Mouse (Mus musculus): ENCODE results near the gene Nfkbia. TPM values are rescaled to one million over a fixed set of nuclear protein-coding genes. Genes with fewer than 3 reads are reported as not detected.

Gene Nfkbia
- polyA plus RNA-seq, 1 experiment from 2014 or later, result 61.4 TPM

GRCm38 (mm10) chr12:55474209-55474583 lies 18.3 kb downstream of the Nfkbia start:
- Histone ChIP-seq H3K27ac (no peak overlapping the region), H3K9me3 (replicated peaks) (no peaks in the 10 kb centered on the region)
- 0 out of 2 replicates have a peak, but pooled peaks have one; percentile 3 for ATAC-seq (replicated peaks; ENCODE audit: insufficient number of reproducible peaks, insufficient read depth, low FRiP score, low read depth)

DNA sequence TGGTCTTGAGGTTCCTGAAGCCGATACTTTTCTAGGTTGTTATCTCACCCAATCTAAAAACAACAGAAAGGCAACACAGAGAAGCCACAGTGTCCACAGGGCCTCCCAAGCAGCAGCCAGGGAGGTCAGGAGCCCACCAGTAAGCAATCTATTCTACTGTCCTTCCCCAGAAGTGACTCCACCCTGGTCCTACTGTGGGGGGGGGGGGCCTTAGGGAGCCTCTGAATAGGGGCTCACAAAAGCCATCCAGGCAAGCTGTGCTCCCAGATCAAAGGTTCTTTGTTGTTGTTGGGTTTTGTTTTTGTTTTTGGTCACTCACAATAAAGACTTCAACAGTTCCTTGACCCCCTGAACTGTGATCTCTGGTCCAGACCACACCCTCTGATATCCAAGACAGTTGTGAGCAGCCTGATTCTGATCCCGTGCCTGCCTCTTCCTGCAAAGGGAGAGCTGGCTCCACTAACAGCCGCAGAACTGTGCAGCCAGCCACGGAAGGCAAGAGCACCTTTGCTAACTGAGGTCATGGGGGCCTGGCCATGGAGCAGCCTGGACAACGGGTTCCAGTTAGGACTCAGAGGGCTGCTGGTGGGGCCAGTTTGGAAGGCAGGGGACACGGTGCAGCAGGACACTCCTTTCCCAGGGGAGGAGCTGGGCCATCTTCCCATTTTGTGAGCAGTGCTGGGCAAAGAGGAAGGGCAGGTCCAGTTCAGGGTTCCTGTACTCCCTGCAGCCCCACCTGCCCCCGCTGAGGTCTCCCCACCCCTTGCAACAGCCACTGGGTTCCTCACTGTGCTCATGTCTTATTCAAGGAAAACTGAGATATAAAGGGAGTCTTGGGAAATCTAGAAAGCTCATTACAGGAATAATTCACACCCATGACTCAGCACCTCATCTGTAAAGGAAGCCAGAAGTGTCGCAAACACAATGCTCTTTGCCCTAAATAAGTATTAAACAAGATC lies 18.9 kb downstream of the Nfkbia start:
- Histone ChIP-seq H3K36me3 (no peaks in the 10 kb centered on the region), H3K27me3 (no peaks in the 10 kb centered on the region), H3K9ac (no peak overlapping the region), H3K4me2 (no peak overlapping the region), H3K4me3 (no peak overlapping the region), H3K9me3 (replicated peaks) (no peaks in the 10 kb centered on the region), H3K4me1 (replicated peaks) (peaks cover 15% of the 10 kb centered on the region), H3K27ac (0 out of 2 replicates have a peak overlapping the region, but pooled peaks have one; percentile 20)
- 35% methylated on average over 8 of the region's 8 CpGs for WGBS
- peak; percentile 65 for ATAC-seq (replicated peaks; ENCODE audit: insufficient number of reproducible peaks, insufficient read depth, low FRiP score, low read depth)

More at GRCm38 (mm10) chr12:55474209-55474583, 18.3 kb downstream of the Nfkbia start:
- no peak overlapping the region for H3K9ac ChIP-seq
- H3K4me2 ChIP-seq, result no peak overlapping the region
- H3K4me3 ChIP-seq, result no peak overlapping the region
- H3K36me3 ChIP-seq, result no peaks in the 10 kb centered on the region
- WGBS, result 81% methylated on average over 13 of the region's 13 CpGs
- H3K27me3 ChIP-seq, result no peaks in the 10 kb centered on the region
- peaks cover 13% of the 10 kb centered on the region for H3K4me1 ChIP-seq (replicated peaks)

GRCm38 (mm10) chr12:55471344-55471743 lies 21.1 kb downstream of the Nfkbia start:
- H3K9ac ChIP-seq, result no peak overlapping the region
- H3K27ac ChIP-seq, result no peak overlapping the region
- H3K4me1 ChIP-seq (replicated peaks), result peaks cover 26% of the 10 kb centered on the region
- no peaks in the 10 kb centered on the region for H3K9me3 ChIP-seq (replicated peaks)
- WGBS, result 77% methylated on average over 9 of the region's 9 CpGs
- H3K4me2 ChIP-seq, result no peak overlapping the region
- no peaks in the 10 kb centered on the region for H3K27me3 ChIP-seq
- ATAC-seq (replicated peaks; ENCODE audit: insufficient number of reproducible peaks, insufficient read depth, low FRiP score, low read depth), result no peak
- no peaks in the 10 kb centered on the region for H3K36me3 ChIP-seq
- no peak overlapping the region for H3K4me3 ChIP-seq

DNA sequence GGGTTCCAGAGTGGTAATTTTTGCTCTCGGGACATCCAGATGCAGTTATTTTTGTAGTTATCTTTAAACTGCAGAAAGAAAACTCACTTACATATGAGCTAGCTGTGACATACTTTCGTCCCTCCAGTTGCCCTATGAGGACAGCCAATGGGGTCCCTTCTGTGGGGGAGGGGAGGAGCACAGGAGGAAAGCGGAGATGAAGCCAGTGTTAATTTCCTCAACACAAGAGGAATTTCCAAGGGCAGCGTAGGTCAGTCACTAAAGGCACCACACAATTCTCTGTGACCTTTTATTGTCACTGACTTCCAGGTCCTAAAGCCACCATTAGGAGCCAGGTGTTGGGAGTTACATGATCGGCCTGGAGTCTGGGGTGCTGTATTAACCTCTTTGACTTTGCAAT lies 22.0 kb downstream of the Nfkbia start:
- H3K9me3 ChIP-seq (replicated peaks), result no peaks in the 10 kb centered on the region
- WGBS, result 41% methylated on average over 5 of the region's 5 CpGs
- no peak for ATAC-seq (replicated peaks; ENCODE audit: insufficient number of reproducible peaks, insufficient read depth, low FRiP score, low read depth)

GRCm38 (mm10) chr12:55467331-55468180 lies 24.9 kb downstream of the Nfkbia start:
- no peak overlapping the region for H3K4me3 ChIP-seq
- no peaks in the 10 kb centered on the region for H3K36me3 ChIP-seq
- H3K9me3 ChIP-seq (replicated peaks), result no peaks in the 10 kb centered on the region
- no peak overlapping the region for H3K4me2 ChIP-seq
- H3K9ac ChIP-seq, result no peak overlapping the region
- no peak overlapping the region for H3K27ac ChIP-seq
- ATAC-seq (replicated peaks; ENCODE audit: insufficient number of reproducible peaks, insufficient read depth, low FRiP score, low read depth), result no peak
- no peaks in the 10 kb centered on the region for H3K27me3 ChIP-seq
- WGBS, result 46% methylated on average over 10 of the region's 10 CpGs
- H3K4me1 ChIP-seq (replicated peaks), result peaks cover 41% of the 10 kb centered on the region

More for the DNA sequence above, 22.0 kb downstream of the Nfkbia start:
- Histone ChIP-seq H3K27me3 (no peaks in the 10 kb centered on the region), H3K27ac (no peak overlapping the region), H3K4me1 (replicated peaks) (peaks cover 34% of the 10 kb centered on the region), H3K4me3 (no peak overlapping the region), H3K36me3 (no peaks in the 10 kb centered on the region), H3K4me2 (no peak overlapping the region), H3K9ac (no peak overlapping the region)

- no peak for ATAC-seq (replicated peaks; ENCODE audit: insufficient number of reproducible peaks, insufficient read depth, low FRiP score, low read depth)
Measured at GRCm38 (mm10) chr12:55466816-55467215, 25.6 kb downstream of the Nfkbia start.

DNA sequence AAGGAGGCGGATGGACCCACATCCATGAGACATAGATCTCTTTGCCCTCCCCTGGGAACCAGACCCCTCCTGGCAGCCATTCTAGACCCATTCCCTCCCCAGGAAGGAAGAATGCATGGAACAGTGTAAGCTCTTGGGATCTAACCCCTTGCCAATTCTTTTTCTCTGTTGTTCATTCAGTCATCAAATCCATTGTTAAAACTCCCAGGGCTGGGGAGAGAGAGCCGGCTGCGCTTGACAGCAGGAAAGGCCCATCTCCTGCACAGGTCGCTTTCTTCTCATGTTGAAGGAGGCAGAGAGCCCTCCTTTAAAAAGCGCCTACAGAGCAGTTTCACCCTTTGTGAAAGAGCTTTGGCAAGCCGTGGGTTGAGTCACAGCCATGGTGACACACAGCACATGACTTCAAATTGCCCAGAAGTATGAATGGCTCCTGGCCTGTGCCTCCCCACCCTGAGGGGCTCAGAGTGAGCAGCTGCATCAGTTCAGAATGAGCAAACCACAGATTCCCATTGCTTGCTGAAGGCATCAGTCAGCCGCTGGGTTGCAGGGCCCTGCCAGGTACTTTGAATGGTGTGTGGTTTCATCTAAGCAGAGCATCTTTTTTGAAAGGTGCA lies 26.3 kb downstream of the Nfkbia start:
- WGBS, result 62% methylated on average over 7 of the region's 7 CpGs
- H3K9ac ChIP-seq, result no peak overlapping the region
- peaks cover 46% of the 10 kb centered on the region for H3K4me1 ChIP-seq (replicated peaks)
- peak overlapping the region; percentile 6; the same call in 1 of the 2 replicates for H3K27ac ChIP-seq
- no peaks in the 10 kb centered on the region for H3K27me3 ChIP-seq
- H3K4me3 ChIP-seq, result no peak overlapping the region
- no peak overlapping the region for H3K4me2 ChIP-seq
- 0 out of 2 replicates have a peak, but pooled peaks have one; percentile 14 for ATAC-seq (replicated peaks; ENCODE audit: insufficient number of reproducible peaks, insufficient read depth, low FRiP score, low read depth)
- H3K36me3 ChIP-seq, result no peaks in the 10 kb centered on the region
- H3K9me3 ChIP-seq (replicated peaks), result no peaks in the 10 kb centered on the region

More at GRCm38 (mm10) chr12:55466816-55467215, 25.6 kb downstream of the Nfkbia start:
- no peaks in the 10 kb centered on the region for H3K9me3 ChIP-seq (replicated peaks)
- H3K4me3 ChIP-seq, result no peak overlapping the region
- no peak overlapping the region for H3K9ac ChIP-seq
- H3K4me2 ChIP-seq, result no peak overlapping the region
- H3K36me3 ChIP-seq, result no peaks in the 10 kb centered on the region
- no peaks in the 10 kb centered on the region for H3K27me3 ChIP-seq
- peaks cover 41% of the 10 kb centered on the region for H3K4me1 ChIP-seq (replicated peaks)
- H3K27ac ChIP-seq, result no peak overlapping the region
- WGBS, result 61% methylated on average over 5 of the region's 5 CpGs

DNA sequence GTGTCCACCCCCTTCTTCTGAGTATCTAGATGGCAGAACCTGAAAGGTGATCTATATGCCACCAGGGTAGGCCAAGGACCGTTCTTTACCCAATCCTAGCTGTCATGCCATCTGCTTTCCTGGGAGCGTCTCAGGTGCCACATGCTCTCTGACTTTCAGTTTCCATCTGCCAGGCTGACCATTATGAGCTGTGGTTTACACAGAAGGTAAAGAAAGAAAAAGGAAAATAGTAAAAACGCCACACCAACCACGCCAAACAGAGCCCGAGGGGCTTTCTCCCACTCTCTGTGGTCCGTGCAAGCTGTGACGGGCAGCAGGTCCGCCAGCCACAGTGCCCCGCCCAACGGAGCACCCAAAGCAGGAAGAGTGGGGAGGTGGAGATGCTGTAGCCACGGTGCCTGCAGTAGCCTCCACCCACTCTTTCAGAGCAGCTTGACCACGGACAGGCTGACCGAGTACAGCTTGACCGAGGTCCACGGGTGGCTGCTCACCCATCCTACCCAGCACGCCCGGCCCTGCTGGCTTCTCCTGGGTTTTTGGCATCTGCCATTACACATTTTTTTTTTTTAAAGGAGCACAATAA lies 27.0 kb downstream of the Nfkbia start:
- no peak overlapping the region for H3K4me3 ChIP-seq
- peak overlapping the region; percentile 17 for H3K4me2 ChIP-seq
- peak overlapping the region; percentile 31; the same call in 1 of the 2 replicates for H3K27ac ChIP-seq
- no peaks in the 10 kb centered on the region for H3K36me3 ChIP-seq
- no peaks in the 10 kb centered on the region for H3K9me3 ChIP-seq (replicated peaks)
- no peak for ATAC-seq (replicated peaks; ENCODE audit: insufficient number of reproducible peaks, insufficient read depth, low FRiP score, low read depth)
- 81% methylated on average over 17 of the region's 17 CpGs for WGBS
- peaks cover 52% of the 10 kb centered on the region for H3K4me1 ChIP-seq (replicated peaks)
- H3K27me3 ChIP-seq, result no peaks in the 10 kb centered on the region
- no peak overlapping the region for H3K9ac ChIP-seq

DNA sequence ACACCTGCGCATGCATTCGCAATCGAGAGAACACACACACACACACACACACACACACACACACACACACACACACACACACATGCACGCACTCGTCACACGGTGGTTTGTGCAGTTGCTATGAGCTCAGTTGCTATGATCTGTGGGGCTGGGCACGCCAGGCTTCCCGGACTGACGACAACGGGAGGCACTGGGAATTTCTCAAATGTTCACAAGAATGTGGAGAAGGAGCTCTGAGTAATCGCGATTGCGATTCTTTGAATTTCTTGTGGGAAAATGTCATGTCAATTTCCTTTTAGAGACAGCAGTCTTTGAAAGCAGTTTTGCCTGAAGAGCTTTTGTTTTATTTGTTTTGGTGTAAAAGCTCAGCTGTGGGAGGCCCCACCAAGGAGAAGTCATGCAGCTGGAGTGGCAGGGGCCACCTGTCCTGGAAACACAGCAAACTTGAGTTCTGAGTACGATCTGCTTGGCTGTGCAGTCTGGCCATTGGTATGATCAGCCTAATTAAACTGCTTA lies 27.5 kb downstream of the Nfkbia start:
- H3K9me3 ChIP-seq (replicated peaks), result no peaks in the 10 kb centered on the region
- H3K9ac ChIP-seq, result no peak overlapping the region
- no peak; the same call in 1 of the 2 replicates for ATAC-seq (replicated peaks; ENCODE audit: insufficient number of reproducible peaks, insufficient read depth, low FRiP score, low read depth)
- no peaks in the 10 kb centered on the region for H3K27me3 ChIP-seq
- H3K36me3 ChIP-seq, result no peaks in the 10 kb centered on the region
- peak overlapping the region; percentile 31; the same call in 1 of the 2 replicates for H3K27ac ChIP-seq
- WGBS, result 59% methylated on average over 14 of the region's 14 CpGs
- no peak overlapping the region for H3K4me3 ChIP-seq
- H3K4me1 ChIP-seq (replicated peaks), result peaks cover 52% of the 10 kb centered on the region
- H3K4me2 ChIP-seq, result peak overlapping the region; percentile 17; the same call in 1 of the 2 replicates

DNA sequence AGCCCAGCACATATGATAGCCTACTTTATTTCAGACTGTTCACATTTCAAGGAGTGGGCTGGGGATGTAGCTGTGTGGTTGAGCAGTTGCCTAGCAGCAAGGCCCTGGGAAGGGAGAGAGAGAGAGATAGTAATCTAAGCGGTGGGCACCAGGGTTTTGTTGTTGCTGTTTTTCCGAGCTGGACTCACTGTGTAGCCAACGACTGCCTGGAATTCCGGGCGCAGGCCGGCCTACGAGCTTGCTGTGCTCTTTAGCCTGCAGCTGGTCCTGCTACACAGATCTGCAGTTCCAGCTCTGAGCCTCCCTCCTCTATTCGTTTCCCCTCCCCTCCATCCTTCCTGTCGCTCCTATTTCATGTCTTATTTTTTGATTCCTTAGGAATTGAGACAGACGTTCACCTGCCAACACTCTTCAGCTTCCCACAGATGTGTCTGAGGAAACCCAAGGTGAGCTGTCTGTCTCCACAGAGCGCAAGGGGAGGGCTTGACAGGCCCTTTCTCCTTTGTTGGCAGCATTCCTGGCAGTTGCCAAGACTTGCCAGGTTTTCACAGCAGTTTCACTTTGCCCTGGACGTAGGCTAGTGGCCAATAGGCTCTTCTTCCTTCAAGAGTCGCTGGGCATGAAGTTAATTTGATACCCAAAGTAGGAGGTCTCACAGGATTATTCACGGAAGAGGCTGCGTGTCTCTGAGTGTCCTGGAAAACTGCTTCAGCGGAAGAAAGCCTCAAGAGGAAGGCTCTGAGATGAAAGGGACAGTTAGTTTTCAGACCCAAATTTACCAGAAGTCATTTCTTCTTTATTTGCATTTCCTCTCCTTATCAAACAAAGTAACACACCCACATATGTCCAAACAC lies 28.2 kb downstream of the Nfkbia start:
- peak; percentile 47; the same call in 1 of the 2 replicates for ATAC-seq (replicated peaks; ENCODE audit: insufficient number of reproducible peaks, insufficient read depth, low FRiP score, low read depth)
- H3K9ac ChIP-seq, result no peak overlapping the region

More for the DNA sequence above, 28.2 kb downstream of the Nfkbia start:
- Histone ChIP-seq H3K9me3 (replicated peaks) (no peaks in the 10 kb centered on the region), H3K4me3 (no peak overlapping the region), H3K27ac (peak overlapping the region; percentile 52), H3K4me2 (peak overlapping the region; percentile 20; the same call in 1 of the 2 replicates), H3K27me3 (no peaks in the 10 kb centered on the region), H3K4me1 (replicated peaks) (peaks cover 52% of the 10 kb centered on the region), H3K36me3 (no peaks in the 10 kb centered on the region)
- WGBS, result 22% methylated on average over 16 of the region's 16 CpGs

All from heart, embryonic 15.5 days (tissue).